Mouse (Mus musculus) cerebellum, adult 2 months (tissue): ENCODE measurements around the gene Gmpr2. TPM values are rescaled to one million over a fixed set of nuclear protein-coding genes. Genes with fewer than 3 reads are reported as not detected.

Experiments used
- DNase-seq, 2 experiments: peaks; one replicate each; pipeline ENCODE4 v3.0.0; 2021
- H3K27ac ChIP-seq: fragments of 200-500 bp; 2 replicates; pipeline ENCODE4 v1.5.1; 2012; ENCODE audit warnings: low read length, control low read depth, inconsistent platforms; ENCODE audit not compliant: insufficient read depth
- H3K27me3 ChIP-seq: fragments of 200-500 bp; 2 replicates; pipeline ENCODE4 v1.6.1; 2012; ENCODE audit warnings: inconsistent platforms, mild to moderate bottlenecking, low read length, moderate library complexity; ENCODE audit not compliant: control insufficient read depth, insufficient read depth
- H3K4me1 ChIP-seq: fragments of 200-500 bp; 2 replicates; pipeline ENCODE4 v1.6.1; 2011; ENCODE audit warnings: low read length; ENCODE audit not compliant: control insufficient read depth, insufficient read depth
- H3K4me3 ChIP-seq: fragments of 200-500 bp; replicated peaks from 2 replicates; pipeline ENCODE3; 2011; ENCODE audit warnings: mild to moderate bottlenecking, low read depth, low read length, control low read depth; ENCODE audit not compliant: insufficient read depth
- CTCF ChIP-seq: fragments of 200-500 bp; IDR thresholded peaks from 2 replicates; pipeline ENCODE4 v1.5.1; 2011; ENCODE audit warnings: low read depth, mild to moderate bottlenecking, control low read depth, low read length, moderate library complexity, borderline replicate concordance; ENCODE audit not compliant: insufficient read depth
- POLR2A ChIP-seq: fragments of 200-500 bp; IDR thresholded peaks from 2 replicates; pipeline ENCODE4 v1.6.1; 2011; ENCODE audit warnings: low read length, control low read depth, borderline replicate concordance; ENCODE audit not compliant: insufficient read depth
- WGBS: fragments of 180-500 bp; shearing (Covaris S2); methylation state at CpG from one replicate; pipeline ENCODE4 v1.1.7; 2018; 5-methylcytosine and 5-hydroxymethylcytosine counted together
- polyA plus RNA-seq: library from polyadenylated mRNA; depleted of rRNA; stranded (reverse); fragments of >200 nt; gene quantifications from 2 replicates; pipeline ENCODE4 v1.2.3, GENCODE M21; 2012; rRNA removed

The Gmpr2 gene
- polyA plus RNA-seq = 29.2 and 29.6 TPM in 2 replicates

GRCm38 (mm10) chr14:55671833-55672740, at the start of gene Gmpr2, which contains the start of gene Nedd8:
Gene Gmpr2 (plus strand): TSS chr14:55671941.
Gene Nedd8 (minus strand): TSS chr14:55672124.
- Histone ChIP-seq H3K27ac (peak within 1 kb of the TSS; percentile 89), H3K27me3 (no peaks in the 10 kb centered on the region), H3K4me1 (no peaks in the 10 kb centered on the region; the same call in 1 of the 2 replicates), H3K4me3 (peak within 1 kb of the TSS; percentile 93)
- TF ChIP-seq CTCF = no peak
- TF ChIP-seq POLR2A = peak; percentile 77
- DNase-seq = peak; percentile 94 to 95
- WGBS = under 1% methylated on average over 38 of the region's 38 CpGs

DNA sequence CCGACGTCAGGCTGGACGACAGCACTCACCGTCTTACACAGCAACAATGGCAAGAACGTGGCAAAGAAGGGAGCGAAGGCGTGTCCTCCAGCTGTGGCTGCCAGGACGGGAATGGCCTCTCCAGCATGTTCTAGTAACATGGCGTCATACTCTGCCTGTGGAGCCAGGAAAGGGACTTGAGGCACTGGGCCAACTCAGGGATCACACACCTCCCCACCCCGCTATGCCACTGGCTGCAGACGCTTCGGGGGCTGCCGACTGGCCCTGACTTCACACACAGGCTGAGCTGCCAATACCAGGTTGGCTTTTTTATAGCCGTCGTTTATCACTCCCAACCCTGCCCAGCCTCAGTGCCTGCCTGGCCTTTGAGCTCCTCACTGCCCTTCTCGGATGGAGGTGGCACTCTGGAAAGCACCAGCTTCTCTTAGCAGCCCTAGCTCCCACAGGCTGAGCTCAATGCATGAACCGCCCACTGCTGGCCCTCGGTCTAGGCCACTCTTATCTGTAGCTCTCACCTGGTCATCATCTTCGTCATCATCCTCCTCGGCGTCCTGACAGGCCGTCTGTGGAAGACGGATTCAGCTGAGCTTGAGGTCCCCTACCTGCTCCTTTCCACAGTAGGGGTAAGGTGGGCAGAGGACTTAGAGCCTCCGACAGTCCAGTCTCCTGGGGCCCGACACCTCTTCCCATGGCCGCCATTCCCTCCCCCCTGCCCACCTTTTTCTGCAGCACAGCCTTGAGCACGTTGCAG, 43.5 kb upstream of the Gmpr2 start:
- Histone ChIP-seq H3K4me1 (no peaks in the 10 kb centered on the region), H3K4me3 (no peak overlapping the region), H3K27me3 (no peaks in the 10 kb centered on the region), H3K27ac (no peak overlapping the region)
- WGBS = 86% methylated on average over 27 of the region's 27 CpGs
- DNase-seq = no peak
- no peak for TF ChIP-seq POLR2A
- no peak for TF ChIP-seq CTCF

GRCm38 (mm10) chr14:55629312-55629711, 42.4 kb upstream of the Gmpr2 start:
- DNase-seq = no peak
- TF ChIP-seq POLR2A (no peak), CTCF (peak; percentile 64; the same call in 1 of the 2 replicates)
- H3K4me3 ChIP-seq = no peak overlapping the region

DNA sequence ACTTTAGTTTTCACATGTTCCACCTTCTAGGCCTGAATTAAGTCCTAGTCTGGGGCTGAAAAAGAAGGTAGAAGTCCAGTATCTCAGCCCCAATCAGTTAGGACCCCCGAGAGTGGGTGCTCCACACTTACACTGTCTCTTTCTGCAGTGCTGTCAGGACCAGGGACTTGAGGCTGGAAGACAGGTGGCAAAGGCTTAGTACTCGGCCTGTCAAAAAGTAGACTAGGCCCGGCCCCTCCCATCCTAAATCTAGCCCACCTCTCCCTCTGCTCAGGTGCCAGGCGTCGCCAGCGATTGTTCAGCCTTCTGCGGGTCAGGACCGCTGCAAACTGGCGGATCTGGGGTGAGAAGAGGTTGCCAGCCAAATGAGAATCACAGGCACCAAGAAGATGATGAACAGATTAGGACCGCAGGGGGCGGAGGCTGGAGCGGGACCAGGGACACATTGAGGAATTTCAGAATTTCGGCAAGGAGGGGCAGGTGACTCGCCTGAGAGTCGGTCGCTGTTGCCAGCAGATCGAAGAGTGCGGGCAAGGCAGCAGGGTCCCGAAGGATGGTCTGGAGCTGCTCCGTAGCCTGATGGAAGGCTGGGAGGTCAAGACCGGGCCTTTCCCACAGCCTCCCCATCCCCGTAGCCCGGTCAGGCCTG, 36.7 kb upstream of the Gmpr2 start:
- peaks cover 7% of the 10 kb centered on the region for H3K4me1 ChIP-seq
- WGBS = under 1% methylated on average over 23 of the region's 23 CpGs
- TF ChIP-seq CTCF (no peak), POLR2A (no peak)
- DNase-seq = peak; percentile 68 to 70
- no peaks in the 10 kb centered on the region for H3K27me3 ChIP-seq
- peak overlapping the region; percentile 66 for H3K4me3 ChIP-seq
- peak overlapping the region; percentile 44 for H3K27ac ChIP-seq

More at GRCm38 (mm10) chr14:55629312-55629711, 42.4 kb upstream of the Gmpr2 start:
- Histone ChIP-seq H3K4me1 (peaks cover 5% of the 10 kb centered on the region), H3K27me3 (no peaks in the 10 kb centered on the region), H3K27ac (no peak overlapping the region)
- WGBS = 46% methylated on average over 5 of the region's 5 CpGs

- 1% methylated on average over 33 of the region's 33 CpGs for WGBS
- peaks cover 7% of the 10 kb centered on the region for H3K4me1 ChIP-seq
- peak within 1 kb of the TSS; percentile 66 for H3K4me3 ChIP-seq
- H3K27me3 ChIP-seq = no peaks in the 10 kb centered on the region
- TF ChIP-seq POLR2A (peak; percentile 60; the same call in 1 of the 2 replicates), CTCF (no peak)
- peak; percentile 84 to 88 for DNase-seq
- H3K27ac ChIP-seq = peak within 1 kb of the TSS; percentile 44
Observed at GRCm38 (mm10) chr14:55635523-55636007, 36.2 kb upstream of the Gmpr2 start, which contains the start of gene Ipo4. Gene Ipo4 (minus strand): TSS chr14:55635957.

GRCm38 (mm10) chr14:55637795-55638194, 33.9 kb upstream of the Gmpr2 start, which contains the start of gene Gm49378:
Gene Gm49378 (minus strand): TSS chr14:55637895.
- no peak for TF ChIP-seq CTCF
- no peak for TF ChIP-seq POLR2A
- Histone ChIP-seq H3K27me3 (no peaks in the 10 kb centered on the region), H3K4me3 (no peak within 1 kb of the TSS), H3K27ac (no peak within 1 kb of the TSS), H3K4me1 (peaks cover 7% of the 10 kb centered on the region)
- WGBS = 94% methylated on average over 9 of the region's 9 CpGs
- DNase-seq = no peak

DNA sequence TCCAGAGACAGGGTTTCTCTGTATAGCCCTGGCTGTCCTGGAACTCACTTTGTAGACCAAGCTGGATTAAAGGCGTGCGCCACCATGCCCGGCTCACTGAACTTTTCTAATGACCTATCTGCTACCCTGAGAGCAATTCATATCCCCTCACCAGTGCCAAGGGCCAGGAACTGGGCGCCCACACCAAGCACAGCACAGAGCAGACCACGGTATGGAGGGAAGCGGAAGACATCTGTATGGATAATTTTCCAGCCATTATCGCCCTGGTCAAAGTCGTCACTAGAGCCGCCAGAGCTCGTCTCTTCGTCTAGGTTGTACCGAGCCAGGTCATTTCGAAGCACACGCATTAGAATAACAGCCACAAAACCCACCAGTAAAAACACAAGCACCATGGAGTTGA, 30.9 kb upstream of the Gmpr2 start:
- Histone ChIP-seq H3K4me3 (no peak overlapping the region), H3K27me3 (no peaks in the 10 kb centered on the region), H3K27ac (no peak overlapping the region), H3K4me1 (no peaks in the 10 kb centered on the region; the same call in 1 of the 2 replicates)
- TF ChIP-seq POLR2A (no peak), CTCF (no peak)
- DNase-seq = no peak
- 95% methylated on average over 14 of the region's 14 CpGs for WGBS
